Mouse (Mus musculus) ES-E14 (cell line): Measurements from ENCODE around the gene Gls2. TPM values are rescaled to one million over a fixed set of nuclear protein-coding genes. Genes with fewer than 3 reads are reported as not detected.

ENCODE experiments used
- DNase-seq: peaks from one replicate; pipeline ENCODE4 v3.0.0-alpha.2; 2013; ENCODE audit warnings: low read depth, low spot score
- H3K27ac ChIP-seq: 2 replicates; pipeline ENCODE4 v1.5.1; 2012; ENCODE audit warnings: low read depth, mild to moderate bottlenecking, low read length, moderate library complexity, mixed read lengths; ENCODE audit not compliant: poor library complexity, insufficient read depth, severe bottlenecking
- H3K36me3 ChIP-seq: 2 replicates; pipeline ENCODE4 v1.6.1; 2012; ENCODE audit warnings: mild to moderate bottlenecking, low read length, moderate library complexity, mixed read lengths; ENCODE audit not compliant: control insufficient read depth, poor library complexity, insufficient read depth, severe bottlenecking
- H3K4me1 ChIP-seq, 2 experiments: fragments of 150-350 bp in 1 of 2; sonication (generic) in 1 of 2; 2 replicates each; pipeline ENCODE4 v1.6.1; 2012; ENCODE audit warnings: low read length in 2 of 2, mild to moderate bottlenecking in 1 of 2, mixed read lengths in 1 of 2; ENCODE audit not compliant: control insufficient read depth in 2 of 2, insufficient read depth in 2 of 2, poor library complexity in 1 of 2
- H3K4me3 ChIP-seq, 2 experiments: fragments of 150-350 bp in 1 of 2; sonication (generic) in 1 of 2; 2 replicates each; pipeline ENCODE4 v1.5.1; 2012; ENCODE audit warnings: low read length in 2 of 2, low read depth in 1 of 2, mild to moderate bottlenecking in 1 of 2, mixed read lengths in 1 of 2; ENCODE audit not compliant: insufficient read depth in 1 of 2, poor library complexity in 1 of 2, severe bottlenecking in 1 of 2
- H3K9ac ChIP-seq: 2 replicates; pipeline ENCODE4 v1.6.1; 2012; ENCODE audit warnings: low read depth, mild to moderate bottlenecking, low read length, mixed read lengths; ENCODE audit not compliant: poor library complexity, insufficient read depth, severe bottlenecking
- H3K9me3 ChIP-seq: fragments of 150-350 bp; sonication (generic); 2 replicates; pipeline ENCODE4 v1.6.1; 2012; ENCODE audit warnings: low read depth, mild to moderate bottlenecking, low read length; ENCODE audit not compliant: control insufficient read depth, insufficient read depth
- CHD2 ChIP-seq: IDR thresholded peaks from 2 replicates; pipeline ENCODE4 v1.6.1; 2014; ENCODE audit warnings: mild to moderate bottlenecking, low read depth, low read length, inconsistent platforms
- HCFC1 ChIP-seq: IDR thresholded peaks from 2 replicates; pipeline ENCODE4 v1.6.1; 2012; ENCODE audit warnings: low read length, inconsistent platforms, borderline replicate concordance; ENCODE audit not compliant: insufficient read depth
- MAFK ChIP-seq: IDR thresholded peaks from 2 replicates; pipeline ENCODE4 v1.6.1; 2014; ENCODE audit warnings: mild to moderate bottlenecking, low read depth, low read length, inconsistent platforms; ENCODE audit not compliant: insufficient read depth
- ZC3H11A ChIP-seq: IDR thresholded peaks from 2 replicates; pipeline ENCODE4 v1.6.1; 2012; ENCODE audit warnings: low read depth, mild to moderate bottlenecking, inconsistent platforms, low read length, borderline replicate concordance
- ZNF384 ChIP-seq: IDR thresholded peaks from 2 replicates; pipeline ENCODE4 v1.6.1; 2012; ENCODE audit warnings: low read depth, low read length, inconsistent platforms
- in situ Hi-C, 2 experiments: fragments of 600-800 bp; cut with MboI; formaldehyde crosslinking; loops; one replicate each; pipeline ENCODE4 v1.15.1; 2025; ENCODE audit warnings: low sequenced_read_pairs in 2 of 2, inconsistent platforms in 1 of 2; ENCODE audit not compliant: unreplicated experiment in 2 of 2
- total RNA-seq: library from RNA; depleted of rRNA; stranded (reverse); fragments of 300-350 nt; gene quantifications from 2 replicates; pipeline ENCODE4 v1.2.3, GENCODE M21; 2012

Gene Gls2
- total RNA-seq, 1 experiment: 21.9 TPM

- Histone ChIP-seq H3K9ac (peak overlapping the region; percentile 87), H3K4me1 (peaks cover 0 to 2% of the 10 kb centered on the region in 2 experiments; a peak in 1 of 4 replicates), H3K9me3 (no peaks in the 10 kb centered on the region), H3K27ac (peak overlapping the region; percentile 54), H3K4me3 (peak overlapping the region; percentile 86 to 89), H3K36me3 (peaks cover 3% of the 10 kb centered on the region; the same call in 1 of the 2 replicates)
- no peak for DNase-seq
- in situ Hi-C loops: no loop called here
- TF ChIP-seq ZNF384: no peak
- TF ChIP-seq MAFK: no peak
- TF ChIP-seq ZC3H11A: no peak
- TF ChIP-seq HCFC1: no peak
- TF ChIP-seq CHD2: no peak
These were observed 549 bp downstream of the Gls2 start for GRCm38 (mm10) chr10:128194551-128195461.

- Histone ChIP-seq H3K9ac (no peak overlapping the region), H3K4me1 (peaks cover 10 to 14% of the 10 kb centered on the region in 2 experiments; a peak in 3 of 4 replicates), H3K9me3 (no peaks in the 10 kb centered on the region), H3K27ac (no peak overlapping the region), H3K4me3 (no peak overlapping the region), H3K36me3 (peaks cover 9% of the 10 kb centered on the region)
- TF ChIP-seq CHD2 (no peak), ZC3H11A (no peak), ZNF384 (no peak), MAFK (no peak), HCFC1 (no peak)
- DNase-seq: no peak
- in situ Hi-C loops: no loop called here
These were observed 7.6 kb downstream of the Gls2 start for GRCm38 (mm10) chr10:128201856-128202255.

GRCm38 (mm10) chr10:128204941-128205340, 10.7 kb downstream of the Gls2 start:
- H3K36me3 ChIP-seq: peaks cover 15% of the 10 kb centered on the region
- no peaks in the 10 kb centered on the region for H3K9me3 ChIP-seq
- in situ Hi-C loops: no loop called here
- peaks cover 10 to 14% of the 10 kb centered on the region in 2 experiments; a peak in 3 of 4 replicates for H3K4me1 ChIP-seq
- H3K27ac ChIP-seq: peak overlapping the region; percentile 42; the same call in 1 of the 2 replicates
- H3K4me3 ChIP-seq: peak overlapping the region; percentile 22 to 43
- TF ChIP-seq MAFK: no peak
- no peak for TF ChIP-seq ZC3H11A
- TF ChIP-seq CHD2: no peak
- TF ChIP-seq HCFC1: no peak
- TF ChIP-seq ZNF384: no peak
- H3K9ac ChIP-seq: peak overlapping the region; percentile 48
- DNase-seq: no peak

GRCm38 (mm10) chr10:128208326-128208725, 14.1 kb downstream of the Gls2 start:
- TF ChIP-seq ZC3H11A (no peak), CHD2 (no peak), MAFK (no peak), ZNF384 (no peak), HCFC1 (no peak)
- Histone ChIP-seq H3K27ac (no peak overlapping the region), H3K4me3 (no peak overlapping the region), H3K9ac (no peak overlapping the region), H3K4me1 (peaks cover 11 to 14% of the 10 kb centered on the region in 2 experiments; a peak in 3 of 4 replicates), H3K9me3 (no peaks in the 10 kb centered on the region), H3K36me3 (peaks cover 16% of the 10 kb centered on the region)
- in situ Hi-C loops: no loop called here
- DNase-seq: no peak
